Mouse (Mus musculus) spleen, postnatal 14 days (tissue): ENCODE measurements around the gene Vmn1r163.
"Not testable (repeated sequence)": the region's sequence is repeated elsewhere in the genome, so short reads cannot be mapped to it uniquely, and the experiment has no call there.

Experiments used
- DNase-seq, 2 experiments: peaks; one replicate each; pipeline ENCODE4 v3.0.0; 2021 to 2022; ENCODE audit warnings: low spot score in 2 of 2

Vmn1r163 gene

GRCm38 (mm10) chr7:23055240-23055639 lies at the start of gene Vmn1r163:
Vmn1r163 (plus strand) TSS chr7:23055540.
- not testable (repeated sequence) for DNase-seq

- DNase-seq, result not testable (repeated sequence)
These were observed 35.5 kb upstream of the Vmn1r163 start, which contains the start of gene Gm4216 for GRCm38 (mm10) chr7:23019823-23020222. Gm4216 (minus strand) TSS chr7:23019923.

- DNase-seq, result not testable (repeated sequence)
These were observed 12.0 kb downstream of the Vmn1r163 start, which contains the start of gene Gm8720 for GRCm38 (mm10) chr7:23067356-23067755. Gm8720 (minus strand) TSS chr7:23067456.
